Mouse (Mus musculus): ENCODE results near the gene Uvrag. TPM values are rescaled to one million over a fixed set of nuclear protein-coding genes. Genes with fewer than 3 reads are reported as not detected.

Uvrag gene
- polyA plus RNA-seq, 3 experiments from 2014 or later: 5.7 to 9.7 (median 7.0) TPM

DNA sequence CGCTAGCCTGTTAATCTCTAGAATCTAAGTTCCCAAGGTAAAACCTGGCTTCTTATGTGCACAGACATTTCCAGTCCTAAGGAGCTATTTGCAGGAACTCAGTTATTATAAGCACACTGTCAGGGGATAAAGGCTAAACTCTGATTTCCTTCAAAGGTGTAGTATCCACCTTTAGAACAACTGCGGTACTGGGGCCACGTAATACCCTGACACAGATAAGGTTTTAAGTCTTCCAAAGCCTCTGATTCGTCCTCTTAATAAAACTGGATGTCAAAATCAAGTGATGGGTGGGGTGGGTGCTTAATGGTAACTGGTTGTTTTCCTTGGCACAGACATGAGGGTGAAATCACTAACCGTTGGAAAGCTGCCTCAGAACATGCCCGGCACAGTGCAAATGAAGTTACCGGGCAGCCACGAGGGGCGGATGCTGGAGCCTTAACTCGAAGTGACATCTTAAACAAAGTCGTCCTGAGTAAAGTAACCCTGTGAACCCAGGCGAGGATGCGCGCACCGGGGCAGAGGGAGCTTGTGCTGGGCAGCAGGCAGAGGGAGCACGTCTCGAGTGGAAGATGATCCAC is 83.8 kb downstream of the Uvrag start:
- no peak for ATAC-seq

DNA sequence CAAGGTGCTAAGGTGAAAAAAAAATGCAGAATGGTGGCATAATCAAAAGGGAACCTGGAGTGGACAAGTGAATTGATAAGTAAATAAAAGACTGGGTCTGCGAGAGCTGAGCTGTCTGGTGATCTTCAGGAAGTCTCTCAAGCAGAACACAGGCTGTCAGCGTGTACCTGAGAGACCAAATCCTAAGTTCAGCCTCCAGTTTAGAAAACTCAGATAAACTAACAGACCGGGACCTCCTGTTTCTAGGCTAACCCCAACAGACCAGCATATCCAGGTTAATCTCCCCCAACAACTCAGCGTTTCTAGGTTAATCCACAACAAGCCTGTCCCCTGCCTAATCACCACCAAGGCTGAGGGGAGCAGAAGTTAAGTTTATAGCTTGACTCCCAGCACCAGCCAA is 87.3 kb downstream of the Uvrag start:
- ATAC-seq: no peak

DNA sequence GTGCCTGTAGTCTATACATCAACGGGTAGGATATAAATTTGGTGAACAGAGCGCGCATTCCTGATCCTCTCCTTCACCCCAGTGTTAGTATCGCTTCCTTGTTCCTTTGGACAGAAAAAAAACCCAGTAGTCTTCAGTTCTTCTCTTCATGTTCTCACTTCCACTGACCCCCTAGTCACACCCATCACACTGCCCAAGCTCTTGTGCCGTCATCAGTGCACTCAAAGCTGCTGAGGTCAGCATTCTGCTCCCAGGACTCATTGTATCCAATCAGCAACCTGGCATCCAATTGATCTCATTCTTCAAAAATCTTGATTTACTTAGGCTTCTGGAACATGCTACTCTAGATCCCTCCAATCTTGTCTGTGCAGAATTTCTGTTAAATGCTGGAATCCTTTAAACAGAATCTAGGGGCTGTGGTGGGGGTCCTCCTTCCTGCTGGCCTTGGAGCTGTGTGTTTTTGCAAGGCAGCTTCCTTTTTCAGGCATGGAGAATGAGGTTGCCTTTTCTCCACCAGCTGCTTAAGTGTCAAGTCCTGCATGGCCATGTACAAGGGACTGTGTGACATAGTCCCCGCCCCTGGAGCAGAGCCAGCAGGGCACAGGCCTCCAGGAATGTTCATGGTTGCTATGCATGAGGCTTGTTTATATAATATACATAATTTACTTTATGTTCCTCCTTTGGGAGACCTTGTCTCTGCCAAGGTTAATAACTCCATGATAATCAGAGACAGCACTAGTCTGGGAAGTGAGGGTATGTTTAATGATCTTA is 88.3 kb downstream of the Uvrag start:
- no peak for ATAC-seq

DNA sequence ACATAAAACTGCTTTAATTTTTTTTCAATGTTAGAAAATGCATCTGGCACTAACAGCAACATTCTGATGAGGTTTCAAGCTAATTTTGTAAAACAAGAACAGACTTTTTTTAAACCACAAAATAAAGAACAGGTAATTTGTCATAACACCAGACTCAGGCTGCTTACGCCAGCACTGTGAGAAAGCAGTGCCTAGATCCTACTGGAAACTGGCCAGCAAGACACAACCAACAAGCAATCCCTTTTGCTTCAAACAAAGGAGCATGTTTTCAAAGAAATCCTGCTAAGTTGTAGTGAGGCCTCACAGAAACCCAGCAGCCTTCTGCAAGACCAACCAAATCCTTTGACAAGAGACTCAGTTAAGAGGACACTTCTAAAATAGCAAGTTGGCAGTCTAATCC is 90.1 kb downstream of the Uvrag start:
- ATAC-seq: no peak

DNA sequence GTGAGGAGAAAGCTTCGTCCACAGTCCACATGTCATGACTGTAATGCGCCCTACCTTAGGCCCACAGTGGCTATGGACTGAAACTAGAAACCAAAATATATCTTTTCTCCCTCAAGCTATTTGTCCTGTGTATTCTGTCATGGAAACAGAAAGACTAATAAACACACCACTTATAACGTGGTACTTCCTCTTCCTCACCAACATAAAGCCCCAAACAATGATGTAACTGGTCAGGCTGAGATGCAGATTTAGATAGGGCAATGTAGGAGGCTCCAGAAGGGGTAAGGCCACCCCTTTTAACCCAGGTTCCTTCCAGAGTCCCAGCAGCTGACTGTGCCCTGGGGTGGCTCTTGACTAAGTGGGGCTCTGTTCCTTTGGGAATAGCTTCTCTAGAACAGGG is 91.0 kb downstream of the Uvrag start:
- no peak for ATAC-seq

DNA sequence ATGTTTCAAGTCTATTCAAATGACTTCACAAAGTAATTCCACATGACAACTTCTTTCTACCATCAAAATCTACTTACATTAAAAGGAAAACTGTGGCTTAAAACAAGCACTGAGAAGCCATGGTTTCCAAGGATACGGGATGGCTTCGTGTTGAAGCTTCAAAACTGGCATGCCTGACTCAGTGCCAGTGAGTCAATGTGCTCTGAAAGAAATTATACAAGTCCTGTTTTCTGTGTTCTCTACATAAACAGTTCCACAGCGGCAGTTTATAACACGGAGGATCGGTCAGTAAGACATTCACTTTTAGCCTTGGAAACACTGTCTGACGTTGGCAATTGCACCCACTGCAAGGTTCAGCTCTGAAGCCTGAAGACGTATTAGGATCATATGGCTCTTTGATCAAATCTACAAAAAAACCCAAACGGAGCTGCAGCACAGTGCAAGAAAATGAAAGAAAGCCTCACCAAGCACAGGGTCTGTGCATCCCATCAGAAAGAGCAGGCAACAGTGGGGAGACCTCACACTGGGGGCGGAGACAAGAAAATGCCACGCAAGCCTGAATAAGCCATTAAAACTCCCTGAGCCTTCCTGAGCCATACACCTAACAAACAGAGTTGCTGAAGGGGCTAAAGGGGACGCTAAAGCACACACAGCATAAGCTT is 94.3 kb downstream of the Uvrag start:
- no peak for ATAC-seq

DNA sequence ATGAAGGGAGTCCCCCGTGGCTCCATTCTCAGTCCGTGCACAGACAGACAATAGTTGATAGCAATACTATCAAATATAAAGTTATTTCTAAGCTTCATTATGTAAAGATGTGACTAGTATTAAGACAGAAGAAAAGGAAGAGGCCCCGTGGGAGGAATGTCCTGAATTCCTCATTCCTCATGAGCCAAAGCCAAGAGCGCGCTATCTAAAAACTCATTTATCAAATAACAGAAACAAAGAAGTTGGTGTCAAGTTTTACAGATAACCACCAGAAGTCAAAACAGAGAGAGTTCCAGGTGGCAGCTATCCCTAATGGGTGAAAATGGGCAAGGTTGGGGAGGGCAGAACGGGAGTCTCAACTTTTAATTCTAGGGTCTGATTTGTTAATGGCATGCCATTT is 95.4 kb downstream of the Uvrag start:
- no peak for ATAC-seq

DNA sequence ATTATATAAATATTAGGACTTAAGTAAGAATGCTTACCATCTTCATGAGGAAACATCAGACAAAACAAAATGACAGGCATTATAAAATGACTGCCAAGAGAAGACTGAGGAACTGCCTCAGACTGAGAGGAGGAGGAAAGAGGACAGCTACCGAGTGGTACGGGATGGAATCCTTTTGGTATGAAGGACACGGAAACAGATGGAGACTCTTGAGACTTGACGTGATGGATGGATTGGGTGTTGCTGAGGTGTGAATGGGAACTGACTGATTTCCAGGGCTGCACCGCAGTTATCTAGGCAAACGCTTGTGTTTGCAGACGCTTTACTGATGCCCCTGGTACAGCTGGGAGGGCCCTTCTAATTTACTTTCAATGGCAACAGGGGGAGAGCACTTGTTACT is 97.0 kb downstream of the Uvrag start:
- no peak for ATAC-seq

DNA sequence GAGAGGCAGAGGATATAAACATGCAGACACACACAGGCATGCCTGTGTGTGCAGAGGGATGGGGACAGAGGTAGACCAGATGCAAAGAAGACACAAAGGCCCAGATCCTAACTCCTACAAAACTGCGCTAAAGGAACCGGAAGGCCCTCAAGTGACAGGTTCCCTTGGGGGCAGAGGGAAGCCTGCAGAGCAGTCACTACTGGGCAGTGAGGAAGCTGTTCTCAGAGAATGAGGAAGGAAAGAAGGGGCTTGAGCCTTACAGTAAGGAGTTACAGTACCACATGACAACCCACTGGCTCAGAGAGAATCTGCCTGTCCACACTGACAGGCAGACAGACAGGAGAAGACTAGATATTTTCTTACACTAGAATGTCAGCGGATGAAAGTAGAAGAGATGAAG is 97.6 kb downstream of the Uvrag start:
- ATAC-seq: no peak

DNA sequence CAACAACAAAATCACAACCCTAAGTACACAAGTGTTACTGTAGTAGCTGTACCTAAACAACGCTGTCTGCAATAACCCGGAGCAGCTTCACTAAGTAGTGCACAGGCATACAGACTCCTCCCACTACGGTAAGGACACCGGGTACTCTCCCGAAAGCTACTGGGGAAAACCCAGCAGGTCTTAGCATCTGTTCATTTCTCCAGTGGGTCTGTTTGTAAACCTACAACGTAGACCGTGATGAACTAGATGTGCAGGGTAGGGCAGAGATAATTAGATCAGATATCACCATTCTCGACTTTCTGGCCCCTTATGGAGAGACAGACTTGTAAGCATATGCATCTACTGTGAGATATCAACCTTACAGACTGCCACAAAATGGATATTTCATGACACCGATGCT is 99.1 kb downstream of the Uvrag start:
- ATAC-seq: peak; percentile 96

DNA sequence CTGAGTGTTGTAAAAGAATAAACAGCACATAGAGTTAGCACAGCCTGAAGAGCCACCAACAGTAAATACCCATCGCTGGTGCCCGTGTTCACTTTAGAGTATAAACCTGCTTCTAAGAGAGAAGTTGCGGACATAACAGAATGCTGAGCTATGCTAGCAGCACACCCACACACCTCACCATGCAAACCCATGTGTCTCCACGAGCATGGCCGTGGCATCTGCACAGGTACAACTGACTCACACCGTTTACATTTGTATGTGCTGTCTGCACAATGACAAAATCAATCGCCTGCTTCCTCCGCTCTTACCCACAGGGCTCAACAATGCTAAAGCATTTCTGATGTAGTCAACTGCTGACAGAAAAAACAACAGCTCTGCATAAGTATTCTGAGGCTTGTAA is 101.0 kb downstream of the Uvrag start:
- peak; percentile 18 for ATAC-seq

DNA sequence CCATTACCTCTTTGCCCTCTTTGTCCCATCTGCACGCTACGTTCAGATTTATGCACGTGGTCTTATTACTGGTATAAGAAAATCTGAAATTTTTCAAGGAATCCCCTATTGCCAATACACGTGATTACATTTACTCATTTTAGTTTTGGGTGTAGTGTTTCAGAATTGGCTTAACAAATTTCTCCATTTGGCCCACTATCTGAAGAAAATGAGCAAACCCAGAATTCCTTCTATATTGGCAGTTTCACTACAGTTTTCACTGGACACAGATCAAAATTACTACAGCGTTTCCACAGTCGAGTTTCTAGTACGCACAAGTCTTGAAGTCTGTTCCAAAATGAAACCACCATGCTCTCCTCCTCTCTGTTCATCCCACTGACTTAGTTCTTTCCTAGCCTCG is 104.7 kb downstream of the Uvrag start:
- no peak for ATAC-seq

DNA sequence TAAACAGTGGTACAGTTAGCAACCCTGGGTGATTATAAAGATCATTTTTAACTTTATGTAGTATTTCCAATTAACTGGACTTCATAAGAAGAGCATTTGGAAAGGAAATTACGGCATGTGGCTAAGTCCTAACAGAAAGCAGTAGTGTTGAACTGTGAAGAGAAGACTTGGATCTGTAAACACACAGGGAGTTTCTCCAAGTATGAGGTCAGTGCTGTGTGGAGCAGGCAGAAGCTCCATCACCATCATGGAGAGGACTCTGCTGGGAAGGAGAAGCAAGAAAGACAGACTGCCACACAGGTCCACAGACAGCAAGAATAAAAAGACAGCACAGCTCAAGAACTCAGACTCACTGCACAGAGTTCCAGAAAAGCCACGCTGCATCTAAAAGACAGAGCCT is 106.0 kb downstream of the Uvrag start:
- ATAC-seq: no peak

DNA sequence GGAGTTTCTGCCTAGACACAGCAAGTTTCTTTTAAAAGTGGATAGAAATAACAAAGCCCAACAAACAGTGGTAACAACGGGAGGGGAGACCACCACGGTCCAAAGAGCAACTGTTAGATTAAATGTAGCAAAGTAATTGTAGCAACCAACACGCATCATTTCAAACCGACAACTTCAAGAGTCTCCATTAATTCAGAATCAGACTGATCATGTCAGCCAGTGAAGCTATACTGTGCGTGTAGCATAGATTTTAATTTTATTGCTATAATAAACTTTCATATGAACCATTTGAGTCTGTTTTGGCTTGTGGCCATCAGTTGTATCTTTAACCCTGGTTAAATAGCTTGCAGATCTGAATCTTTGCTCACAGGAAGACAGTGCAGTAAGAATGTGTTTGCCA is 107.1 kb downstream of the Uvrag start:
- ATAC-seq: no peak

DNA sequence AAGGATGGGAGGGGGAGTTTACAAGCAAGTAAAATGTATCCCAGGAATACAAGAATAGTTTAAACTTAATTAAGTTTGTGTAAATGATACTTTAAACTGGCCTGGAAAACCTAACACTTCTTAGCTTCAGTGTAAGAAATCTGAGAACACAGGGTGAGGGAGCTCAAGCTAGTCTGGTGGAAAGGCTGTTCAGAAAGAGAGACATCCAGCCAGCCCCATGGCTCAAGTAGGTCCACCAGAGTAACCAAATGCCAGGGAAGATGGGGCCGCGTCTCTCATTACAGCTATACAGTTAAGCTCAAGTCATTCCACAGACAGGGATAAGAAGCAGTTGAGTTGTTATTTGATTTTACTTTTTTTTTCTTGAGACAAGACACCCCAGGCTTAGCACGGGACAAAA is 107.6 kb downstream of the Uvrag start:
- no peak for ATAC-seq

DNA sequence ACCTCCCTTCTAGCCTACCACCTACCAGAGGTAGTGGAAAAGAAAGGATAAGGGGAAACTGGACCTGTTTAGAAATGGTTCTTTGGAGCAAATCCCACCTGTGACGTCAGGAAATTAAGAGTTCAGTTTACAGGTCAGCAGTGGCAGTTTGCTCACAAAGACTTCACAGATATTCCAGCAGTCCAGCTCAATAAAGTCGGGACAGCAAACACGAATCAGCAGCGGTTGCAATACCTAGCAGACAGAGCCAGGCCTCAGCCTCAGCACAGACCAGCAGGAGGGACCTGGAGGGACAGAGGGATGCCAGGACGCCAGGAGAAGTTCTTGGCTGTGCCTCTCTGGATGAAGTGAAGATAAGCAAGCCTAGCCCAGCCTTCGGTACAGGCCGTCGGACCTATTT is 108.9 kb downstream of the Uvrag start:
- ATAC-seq: no peak

DNA sequence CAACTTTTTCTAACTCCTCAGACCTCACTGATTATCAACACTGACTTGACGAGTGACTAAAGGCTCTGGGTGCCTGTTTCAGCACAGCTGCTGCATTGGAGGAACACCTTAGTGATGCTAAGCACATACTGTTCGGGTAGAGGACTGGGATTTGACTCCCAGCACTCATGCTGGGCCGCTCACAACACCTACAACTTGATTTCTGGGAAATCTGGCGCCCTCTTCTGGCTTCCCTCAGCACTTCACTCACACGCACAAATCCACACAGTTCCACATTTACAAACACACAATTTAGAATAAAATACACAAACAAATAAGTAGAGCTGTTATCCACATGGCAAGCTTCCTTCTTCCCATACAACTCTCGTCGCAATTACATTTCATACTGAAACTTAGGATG is 112.8 kb downstream of the Uvrag start:
- no peak for ATAC-seq

DNA sequence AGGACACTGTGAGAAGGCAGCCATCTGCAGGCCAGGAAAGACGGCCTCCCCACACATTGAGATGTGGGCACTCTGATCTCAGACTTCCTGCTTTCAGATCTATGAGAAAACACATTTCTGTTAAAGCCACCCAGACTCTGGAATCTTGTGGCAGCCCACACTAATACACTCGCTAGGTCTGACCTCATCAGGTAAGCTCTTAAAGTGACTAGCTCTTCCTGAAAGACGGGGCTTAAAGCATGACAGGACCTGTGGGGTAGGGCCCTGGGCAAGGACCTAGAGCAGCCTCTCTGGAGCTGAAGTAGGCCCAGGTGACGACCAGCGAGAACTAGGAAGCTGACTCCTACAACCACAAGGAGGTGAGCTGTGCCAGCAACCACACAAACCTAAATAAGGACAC is 113.8 kb downstream of the Uvrag start:
- ATAC-seq: peak; percentile 70

DNA sequence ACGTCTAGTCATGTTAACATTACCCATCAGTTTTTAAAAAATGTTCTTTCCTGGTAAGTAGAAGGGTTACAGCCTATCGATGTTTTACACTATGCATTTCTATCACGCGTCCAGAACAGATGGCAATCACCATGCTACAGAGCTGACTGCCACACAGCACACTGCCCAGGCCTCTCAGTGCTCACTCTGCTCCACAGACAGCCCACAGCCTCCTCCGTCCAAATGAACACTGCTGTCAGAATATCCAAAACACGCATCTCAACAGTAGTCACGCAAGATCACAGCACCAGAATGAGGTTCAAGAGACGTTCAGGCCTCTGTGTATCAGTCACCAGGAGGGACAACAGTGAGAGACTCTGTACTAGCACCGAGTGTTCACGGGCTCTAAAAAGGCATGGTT is 115.0 kb downstream of the Uvrag start:
- ATAC-seq: no peak

DNA sequence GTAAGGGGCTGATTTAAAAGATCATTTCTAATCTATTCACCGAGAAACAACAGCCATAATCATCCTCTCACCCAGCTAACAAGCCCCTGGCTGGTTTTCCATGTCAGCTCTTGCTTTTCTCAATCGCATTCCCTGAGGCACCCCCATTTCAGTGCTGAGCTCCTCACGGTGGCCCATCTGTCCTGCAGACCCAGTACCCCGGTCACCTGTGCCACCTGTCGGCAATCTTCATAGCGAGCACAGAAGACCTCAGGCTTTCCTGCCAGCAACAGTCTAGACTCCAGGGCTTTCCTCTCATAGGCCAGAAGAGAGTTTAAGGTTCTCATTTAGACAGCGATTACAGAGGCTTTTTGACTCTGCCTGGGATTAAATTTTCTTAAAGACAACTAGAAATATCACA is 115.7 kb downstream of the Uvrag start:
- ATAC-seq: no peak

DNA sequence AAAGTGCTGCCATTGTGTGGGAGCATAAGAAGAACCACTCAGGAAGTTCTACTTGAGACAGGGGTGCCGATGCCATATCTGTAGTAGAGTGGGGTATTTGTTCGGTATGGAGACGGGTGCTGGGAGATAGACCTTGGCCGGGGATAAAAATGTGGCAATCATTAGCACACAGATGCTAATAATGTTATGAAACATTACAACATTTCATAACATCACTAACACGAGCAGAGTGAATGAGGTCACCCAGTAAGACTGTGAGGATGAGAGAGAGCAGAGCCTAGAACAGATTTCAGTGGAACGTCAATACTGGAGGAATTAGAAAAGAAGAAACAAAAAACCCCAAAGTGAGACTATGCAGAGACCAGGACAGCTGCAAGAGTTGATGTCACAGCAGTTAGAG is 116.2 kb downstream of the Uvrag start:
- no peak for ATAC-seq

DNA sequence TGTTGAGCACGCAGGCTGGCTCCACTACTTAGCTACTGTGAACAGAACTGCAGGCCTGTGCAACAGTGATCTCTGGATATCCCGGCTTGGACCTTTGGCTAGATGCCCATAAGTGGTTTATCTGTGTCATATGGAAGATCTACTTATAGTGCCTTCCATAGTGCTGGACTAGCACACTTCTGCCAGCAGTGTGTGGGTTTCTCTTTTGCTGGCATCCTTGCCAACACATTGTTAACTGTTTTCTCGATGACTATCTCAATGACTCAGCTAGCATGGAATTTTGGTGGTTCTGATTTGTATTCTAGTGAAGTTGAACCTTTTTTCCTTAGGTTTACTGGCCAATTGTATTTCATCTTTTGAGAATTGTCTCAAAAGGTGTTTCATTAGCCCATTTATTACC is 117.0 kb downstream of the Uvrag start:
- no peak for ATAC-seq

DNA sequence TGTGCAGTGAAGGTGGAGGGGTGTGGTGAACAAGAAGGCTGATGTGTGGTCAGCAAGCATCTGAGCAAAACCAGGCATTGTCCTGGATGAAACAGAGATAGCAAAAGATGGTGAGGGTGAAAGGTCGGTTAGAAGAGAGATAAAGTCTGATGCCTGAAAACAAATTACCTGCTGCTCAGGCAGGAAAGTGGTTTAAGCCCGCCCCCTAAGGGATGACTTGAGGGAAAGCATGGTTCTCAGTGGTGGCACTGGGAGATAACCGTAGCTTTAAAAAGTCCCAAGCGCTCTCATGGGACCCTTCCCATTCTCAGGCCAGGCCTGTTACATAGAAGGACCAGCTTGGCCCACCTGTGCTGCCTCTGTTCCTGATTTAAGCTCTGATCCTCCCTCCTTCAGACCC is 119.7 kb downstream of the Uvrag start:
- ATAC-seq: no peak

DNA sequence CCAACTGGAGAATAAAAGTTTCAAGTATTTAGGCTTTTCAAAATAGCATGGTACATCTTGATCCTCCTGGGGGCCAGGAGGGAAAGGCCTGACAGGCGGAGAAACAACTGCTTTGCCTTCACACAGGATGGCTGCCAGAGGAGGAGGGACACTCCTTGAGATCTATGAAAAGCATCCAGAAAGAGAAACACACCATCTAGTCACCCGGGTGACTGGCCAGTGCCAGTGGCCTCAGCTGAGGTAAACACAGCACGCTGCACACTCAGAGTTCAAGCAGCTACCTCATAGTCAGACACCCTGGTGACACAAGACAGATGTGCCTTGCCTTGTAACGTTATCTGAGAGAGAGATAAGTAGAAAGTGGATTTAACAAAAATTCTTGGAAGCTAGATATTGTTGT is 120.6 kb downstream of the Uvrag start:
- no peak for ATAC-seq

All from inflammation-experienced regulatory T-cells, adult 6 months (primary cell).